Mouse (Mus musculus) T-cell, adult 2 months (primary cell): ENCODE measurements at regions not wholly inside any gene's neighbourhood (a gene's known extent, or its start where the extent isn't known, plus 50 kb on each side); places are given as distances from the start of the nearest gene placed in this dataset.
A peak's percentile ranks its signal among the peaks of the same experiment; 100 is the strongest.
"Not testable (repeated sequence)": the region's sequence is repeated elsewhere in the genome, so short reads cannot be mapped to it uniquely, and the experiment has no call there.

Source experiments
- DNase-seq: peaks from one replicate; pipeline ENCODE4 v3.0.0; 2022; ENCODE audit warnings: low spot score

- not testable (repeated sequence) for DNase-seq
Observed at GRCm38 (mm10) chr7:106296912-106297311, 81.8 kb upstream of the Gvin1 start.

- not testable (repeated sequence) for DNase-seq
Observed at GRCm38 (mm10) chr7:106284841-106285240, 69.7 kb upstream of the Gvin1 start.

GRCm38 (mm10) chr7:106279946-106280345 lies 64.8 kb upstream of the Gvin1 start:
- DNase-seq = not testable (repeated sequence)

- DNase-seq = peak; percentile 44
Observed at GRCm38 (mm10) chr7:106270947-106271346, 55.8 kb upstream of the Gvin1 start.
